Mouse (Mus musculus) ovary, postnatal 10 days (tissue): ENCODE data around the gene Chd2.
"Not testable (repeated sequence)": the region's sequence is repeated elsewhere in the genome, so short reads cannot be mapped to it uniquely, and the experiment has no call there.

Source experiments
- DNase-seq: peaks from one replicate; pipeline ENCODE4 v3.0.0; 2022; ENCODE audit warnings: low spot score

Gene Chd2

DNA sequence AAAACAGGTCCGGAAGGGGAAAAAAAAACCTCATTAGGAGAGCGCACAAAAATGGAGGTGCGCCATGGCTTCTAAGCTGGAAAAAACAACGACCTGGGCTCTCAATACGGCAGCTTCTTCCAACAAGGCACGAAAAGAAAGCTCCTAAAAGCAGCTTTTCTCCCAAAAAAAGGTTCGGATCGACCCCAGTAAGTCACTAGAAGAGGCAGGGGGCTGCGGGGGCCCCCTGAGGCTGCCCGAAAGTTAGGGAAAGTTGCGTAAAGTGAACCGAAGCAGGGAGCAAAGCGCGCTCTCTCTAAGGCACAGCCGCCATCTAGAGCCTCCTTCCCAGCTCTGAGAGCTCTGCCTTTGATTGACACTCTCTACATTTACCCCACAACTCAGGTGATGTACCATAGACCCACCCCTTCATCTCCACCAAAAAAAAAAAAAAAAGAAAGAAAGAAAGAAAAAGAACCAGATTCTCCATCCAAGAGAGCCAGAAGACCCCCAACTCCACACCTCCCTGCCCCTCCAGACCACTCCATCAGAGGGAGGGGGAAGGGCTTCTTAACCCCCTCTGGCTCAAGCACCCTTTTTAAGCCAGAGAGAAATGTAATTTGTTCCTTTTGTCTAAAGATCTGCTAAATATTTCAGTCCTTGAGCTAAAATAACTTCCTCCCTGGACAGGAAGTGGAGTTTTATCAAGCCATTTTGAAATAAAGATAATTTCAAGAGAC lies at the start of gene Chd2:
Gene Chd2, minus strand, starts transcription at position 419 of the 719 bp plus-strand sequence.
- DNase-seq: peak; percentile 52

- DNase-seq: no peak
Observed at GRCm38 (mm10) chr7:73590757-73591156, 49.1 kb upstream of the Chd2 start.

DNA sequence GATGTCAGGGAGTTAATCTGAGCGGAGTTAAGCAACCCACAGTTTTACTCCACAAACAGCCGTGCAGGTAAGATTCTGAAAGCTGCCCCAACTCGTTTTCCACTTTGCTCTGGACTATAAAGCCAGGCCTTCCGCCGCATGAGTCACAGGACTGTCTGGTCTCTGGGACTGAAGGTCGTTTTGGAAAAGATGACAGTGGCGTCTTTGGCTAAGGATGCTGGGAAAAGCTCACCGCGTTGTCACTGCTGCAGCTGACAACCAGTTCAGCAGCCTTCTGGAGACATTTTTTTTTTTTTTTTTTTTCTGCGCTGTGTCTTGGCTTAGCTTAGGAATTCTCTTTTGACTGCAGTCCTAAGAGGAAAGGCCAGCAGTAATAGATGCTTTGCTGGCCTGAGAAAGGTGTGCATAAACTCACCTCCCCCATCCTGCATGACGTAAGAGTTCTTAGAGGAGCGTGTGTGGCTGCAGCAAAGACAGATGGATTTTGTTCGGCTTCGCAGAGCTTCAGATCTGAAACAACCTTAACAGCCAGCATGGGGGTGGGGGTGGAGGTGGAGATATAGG lies 47.7 kb upstream of the Chd2 start:
- no peak for DNase-seq

DNA sequence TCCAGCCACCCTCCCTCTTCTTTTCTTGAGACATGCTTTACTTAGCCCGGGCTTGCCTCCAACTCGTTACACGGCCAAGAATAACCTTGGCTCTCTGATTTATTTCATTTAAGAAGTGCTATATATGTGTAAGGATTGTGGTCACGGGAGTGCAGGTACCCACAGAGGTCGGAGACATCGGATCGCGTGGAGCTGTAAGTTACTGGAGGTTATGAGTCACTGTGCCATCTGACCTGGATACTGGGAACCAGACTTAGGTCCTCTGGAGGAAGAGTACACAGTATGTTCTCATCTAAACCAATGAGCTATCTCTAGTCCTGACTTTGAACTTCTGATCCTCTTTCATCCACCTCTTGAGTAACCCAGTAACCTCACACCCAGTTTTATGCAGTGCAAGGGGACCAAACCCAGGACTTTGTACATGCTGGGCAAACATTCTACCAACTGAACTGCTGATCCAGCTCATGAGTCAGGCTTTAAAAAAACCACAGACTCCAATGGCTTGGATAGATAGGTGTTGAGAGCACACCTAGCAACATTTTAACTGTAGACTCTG lies 46.8 kb upstream of the Chd2 start:
- DNase-seq: no peak

DNA sequence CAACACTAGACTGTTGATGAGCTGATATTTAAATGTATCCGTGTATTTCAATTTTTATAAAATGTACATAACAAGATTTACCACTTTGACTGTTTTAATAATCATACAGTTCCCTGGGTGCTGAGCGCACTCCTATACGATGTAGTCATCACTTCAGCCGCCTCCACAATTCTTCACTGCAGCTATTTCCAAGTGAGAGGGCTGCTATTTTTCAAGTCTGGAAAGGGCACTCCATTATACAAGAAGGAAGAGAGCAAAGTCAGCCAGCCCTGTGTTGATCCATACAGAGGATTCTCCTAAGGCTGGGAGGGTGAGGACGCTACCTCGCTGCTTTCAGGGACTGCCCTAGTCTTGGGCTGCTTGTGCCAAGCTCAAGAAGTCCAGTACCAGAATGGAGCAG lies 45.1 kb upstream of the Chd2 start:
- no peak for DNase-seq

- DNase-seq: no peak
Observed at GRCm38 (mm10) chr7:73586206-73586605, 44.6 kb upstream of the Chd2 start.

- DNase-seq: no peak
Observed at GRCm38 (mm10) chr7:73585114-73586032, 43.7 kb upstream of the Chd2 start.

DNA sequence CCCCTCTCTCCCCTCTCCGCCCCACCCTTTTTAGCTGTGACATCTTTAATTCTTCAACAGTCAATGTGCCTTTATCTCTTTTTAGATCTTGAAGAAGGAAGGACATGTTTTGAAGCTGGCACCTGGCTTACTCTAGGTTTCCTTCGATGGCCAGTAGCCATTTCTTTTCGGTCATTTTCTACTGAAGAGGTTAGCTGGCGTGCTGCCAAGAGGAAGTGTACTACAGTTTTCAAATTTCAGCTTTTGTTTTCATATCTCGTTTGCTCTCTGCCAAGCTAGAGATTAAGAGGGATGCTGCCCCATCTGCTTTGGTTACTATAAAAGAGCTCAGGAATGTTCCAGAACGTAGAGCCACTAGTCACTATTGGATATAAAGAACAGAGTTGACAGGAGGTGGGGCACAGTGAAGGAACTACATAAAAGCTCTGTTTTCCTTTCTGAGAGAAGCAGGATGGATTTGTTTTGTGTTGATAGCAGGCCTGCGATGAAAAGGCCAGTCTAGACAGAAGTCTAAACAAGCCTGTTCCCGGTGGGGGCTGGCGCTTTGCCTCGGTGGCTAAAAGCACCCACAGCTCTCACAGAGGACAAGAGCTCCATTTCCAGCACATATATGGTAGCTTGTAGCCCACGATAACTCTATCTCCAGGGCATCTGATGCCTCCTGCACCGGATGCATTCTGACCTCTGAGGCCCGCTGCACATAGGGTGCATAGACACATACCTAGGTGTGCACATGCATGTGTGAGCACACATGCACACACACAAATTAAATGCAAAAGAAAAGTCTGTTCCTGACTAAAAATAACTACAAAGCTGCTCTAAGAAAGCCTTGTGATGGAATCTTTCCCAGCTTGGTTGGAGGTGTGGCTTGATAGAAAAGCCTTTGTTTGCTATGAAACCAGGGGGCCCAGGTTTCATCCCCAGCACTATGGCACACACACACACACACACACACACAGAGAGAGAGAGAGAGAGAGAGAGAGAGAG lies 42.7 kb upstream of the Chd2 start:
- DNase-seq: no peak

DNA sequence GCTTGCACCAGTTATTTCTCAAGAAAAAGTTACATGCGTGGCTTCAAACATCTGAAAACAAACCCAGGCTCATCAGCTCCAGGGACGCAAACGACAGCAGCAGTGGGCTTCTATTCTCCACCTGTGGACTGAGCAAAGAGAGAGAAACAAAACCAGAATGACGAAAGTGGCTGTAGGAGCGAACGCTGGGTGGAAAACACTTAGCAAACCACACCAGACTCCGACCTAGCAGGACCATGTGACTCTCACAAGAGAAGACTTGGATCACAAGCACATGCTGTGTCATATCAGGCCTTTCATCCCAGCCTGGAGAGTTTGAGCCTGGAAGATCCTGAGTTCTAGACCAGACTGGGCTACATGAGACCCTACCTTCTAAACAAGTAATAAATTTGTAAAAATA lies 41.8 kb upstream of the Chd2 start:
- no peak for DNase-seq

DNA sequence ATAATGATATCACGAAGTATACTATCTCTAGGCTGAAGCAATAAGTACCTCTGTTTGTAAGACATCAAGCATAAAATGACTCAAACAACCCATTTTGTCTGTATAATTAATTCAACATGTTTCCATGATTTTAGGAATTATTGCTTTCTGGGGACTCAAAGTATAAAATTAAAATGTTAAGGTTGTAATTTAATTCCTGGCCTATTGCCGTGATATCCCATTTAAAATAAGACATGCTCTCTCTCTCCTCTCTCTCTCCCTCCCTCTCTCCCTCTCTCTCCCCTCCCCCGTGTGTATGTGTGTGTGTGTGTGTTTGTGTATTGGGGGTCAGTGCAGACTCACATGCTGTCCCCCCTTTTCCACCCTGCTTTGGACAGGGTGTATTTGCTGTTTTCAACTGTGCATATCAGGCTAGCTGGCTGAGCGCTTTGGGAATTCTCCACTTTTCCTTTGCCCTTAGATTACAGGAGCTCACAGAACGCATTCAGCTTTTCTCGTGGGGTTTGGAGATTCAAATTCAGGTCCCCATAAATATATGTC lies 40.3 kb upstream of the Chd2 start:
- no peak for DNase-seq

DNA sequence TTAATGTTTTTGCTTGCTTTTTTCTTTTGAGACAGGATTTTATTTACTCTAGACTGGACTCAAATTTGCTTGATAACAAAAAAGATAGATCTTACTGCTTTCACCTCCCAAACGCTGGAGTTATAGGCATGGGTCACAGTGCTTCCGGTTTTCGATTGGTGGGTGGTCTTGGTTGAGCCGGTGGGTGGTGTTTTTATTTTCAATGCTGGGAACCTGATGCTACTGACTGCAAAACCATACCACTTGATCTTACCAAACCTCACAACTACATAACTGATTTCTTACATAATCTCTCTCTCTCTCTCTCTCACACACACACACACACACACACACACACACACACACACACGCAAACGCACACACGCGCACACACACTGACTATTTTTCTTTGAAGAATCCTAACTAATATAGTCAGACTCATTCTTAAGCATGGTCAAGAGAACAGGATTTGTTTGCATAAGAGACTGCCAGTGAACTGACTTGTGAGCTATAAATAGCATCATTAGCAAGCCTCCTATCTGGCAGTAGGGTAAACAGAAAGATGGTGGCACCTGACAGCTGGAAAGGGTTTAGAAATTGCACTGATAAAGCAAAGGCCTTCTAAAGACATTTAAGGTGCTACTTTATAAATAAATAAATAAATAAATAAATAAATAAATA lies 37.6 kb upstream of the Chd2 start:
- no peak for DNase-seq

DNA sequence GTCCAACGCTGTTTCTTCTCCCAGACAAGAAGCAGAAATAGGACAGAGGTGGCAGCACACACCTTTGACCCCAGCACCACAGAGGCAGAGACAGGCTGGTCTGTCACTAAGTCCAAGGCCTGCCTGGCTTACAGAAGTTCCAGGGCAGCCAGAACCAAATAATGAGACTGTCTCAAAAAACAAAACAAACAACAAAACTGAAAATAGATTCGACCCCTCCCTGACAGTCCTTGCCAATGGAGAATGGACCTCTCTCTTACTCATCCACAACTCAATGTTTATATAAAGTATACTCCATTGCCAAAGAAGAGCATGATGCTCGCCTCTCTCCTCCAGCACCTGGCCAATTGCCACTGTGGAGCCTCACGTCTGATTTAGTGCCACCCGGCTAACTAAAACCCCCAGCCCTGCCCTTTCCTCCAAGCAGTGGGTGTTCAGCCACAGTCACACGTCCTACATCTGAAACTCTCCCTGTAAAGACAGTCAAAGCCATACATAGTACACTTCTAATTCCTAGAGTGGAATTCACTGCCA lies 36.3 kb upstream of the Chd2 start:
- DNase-seq: no peak

DNA sequence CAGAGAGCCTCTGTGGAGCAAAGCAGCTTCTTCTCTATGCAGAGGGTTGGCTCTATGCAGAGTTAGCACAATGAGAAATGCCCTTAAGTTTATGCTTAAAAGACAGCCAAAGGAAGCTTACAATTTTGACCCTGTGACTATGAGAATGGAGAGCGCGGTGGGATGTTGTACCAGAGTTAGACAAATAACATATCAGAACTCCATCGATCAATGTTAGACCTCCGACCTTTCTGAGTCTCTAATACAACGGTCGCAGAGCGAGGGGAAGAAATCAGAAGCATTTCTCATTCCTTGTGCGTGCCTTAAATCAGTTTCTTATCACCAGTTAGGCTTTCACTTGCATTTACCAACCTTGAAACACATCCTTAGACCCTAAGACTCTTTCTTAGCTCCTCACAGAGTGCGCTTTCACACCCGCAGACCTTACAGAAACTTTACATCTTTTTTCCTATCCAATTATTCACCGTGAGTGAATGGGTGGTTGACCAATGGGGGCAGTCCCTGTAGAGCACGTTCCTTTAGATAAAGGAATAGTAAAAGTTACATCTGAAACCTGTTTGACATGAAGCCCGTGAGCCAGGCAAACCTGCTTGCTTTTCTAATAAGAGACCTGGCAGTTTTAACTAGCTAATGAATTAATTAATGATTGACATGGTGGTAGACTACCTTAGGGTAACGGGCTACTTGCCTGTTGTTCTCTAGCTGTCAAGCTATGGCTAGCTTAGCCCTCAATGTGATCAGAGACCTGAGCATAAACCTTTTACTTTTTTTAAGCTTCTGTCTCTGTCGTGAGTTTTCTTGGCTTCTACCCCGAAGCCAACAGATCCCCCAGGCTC lies 34.7 kb upstream of the Chd2 start:
- DNase-seq: no peak

- no peak for DNase-seq
Observed at GRCm38 (mm10) chr7:73575257-73575656, 33.6 kb upstream of the Chd2 start.

- not testable (repeated sequence) for DNase-seq
Observed at GRCm38 (mm10) chr7:73574673-73575072, 33.0 kb upstream of the Chd2 start.

GRCm38 (mm10) chr7:73572571-73572970 lies 30.9 kb upstream of the Chd2 start:
- DNase-seq: no peak

GRCm38 (mm10) chr7:73568801-73569403 lies 27.3 kb upstream of the Chd2 start:
- no peak for DNase-seq

DNA sequence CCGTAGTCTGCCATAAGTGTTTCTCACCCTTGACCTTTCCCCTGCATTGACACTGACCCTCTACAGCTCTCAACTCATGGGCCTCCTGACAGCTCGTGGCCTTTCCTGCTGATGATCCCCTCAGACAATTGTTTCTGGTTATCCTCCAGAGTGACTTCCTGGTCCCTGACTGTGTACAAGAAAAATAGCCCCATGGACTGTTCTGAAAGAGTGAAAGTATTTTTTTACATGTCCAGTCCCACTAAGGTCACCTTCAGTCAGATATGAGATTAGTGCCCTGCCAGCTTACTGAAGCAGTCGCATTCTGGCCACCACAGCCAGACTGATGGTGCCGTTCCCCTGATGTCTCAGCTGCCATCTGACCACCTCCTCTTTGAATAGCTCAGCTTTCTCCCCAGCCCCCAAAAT lies 26.1 kb upstream of the Chd2 start:
- no peak for DNase-seq

GRCm38 (mm10) chr7:73564131-73564530 lies 22.5 kb upstream of the Chd2 start:
- no peak for DNase-seq
